Mouse (Mus musculus): Measurements from ENCODE around the gene Cfap70.

Cfap70 gene

DNA sequence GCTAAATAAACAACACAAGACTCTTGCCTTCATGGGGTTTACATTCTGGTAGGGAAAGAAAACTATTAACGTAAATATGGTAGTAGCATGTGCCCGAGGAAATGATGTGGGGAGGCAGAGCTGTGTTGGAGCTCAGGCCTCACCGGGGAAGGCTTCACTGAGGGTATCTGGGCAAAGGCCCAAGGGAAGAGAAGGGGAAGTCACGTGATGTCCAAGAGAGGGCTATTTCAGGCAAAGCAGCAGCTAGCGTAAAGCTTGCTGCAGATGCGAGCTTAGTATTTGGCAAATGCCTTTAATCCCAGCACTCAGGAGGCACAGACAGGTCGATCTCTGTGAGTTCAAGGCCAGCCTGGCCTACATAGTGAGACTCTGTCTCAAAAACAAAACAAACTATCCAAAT is 29.8 kb downstream of the Cfap70 start:
- DNase-seq = peak; percentile 19 to 31

GRCm38 (mm10) chr14:20400071-20400470 is 52.0 kb downstream of the Cfap70 start:
- DNase-seq = peak; percentile 41 to 68

DNA sequence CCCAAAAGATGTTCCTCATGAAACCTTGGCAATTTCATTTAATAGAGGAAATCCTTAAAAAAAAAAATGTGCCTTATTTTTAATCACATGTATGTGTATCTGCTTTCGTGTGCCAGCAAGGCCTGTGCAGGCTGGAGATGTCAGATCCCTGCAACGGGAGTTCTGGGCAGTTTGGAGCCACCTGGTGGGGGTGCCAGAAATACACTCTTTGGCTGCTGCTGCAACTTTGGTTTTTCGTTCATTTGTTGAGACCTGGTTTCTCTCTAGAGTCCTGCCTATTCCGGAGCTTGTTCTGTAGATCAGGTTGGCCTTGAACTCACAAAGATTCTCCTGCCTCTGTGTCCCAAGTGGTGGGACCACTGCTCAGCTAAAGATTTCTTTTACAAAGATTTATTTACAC is 53.2 kb downstream of the Cfap70 start:
- peak; percentile 13 to 71 for DNase-seq

DNA sequence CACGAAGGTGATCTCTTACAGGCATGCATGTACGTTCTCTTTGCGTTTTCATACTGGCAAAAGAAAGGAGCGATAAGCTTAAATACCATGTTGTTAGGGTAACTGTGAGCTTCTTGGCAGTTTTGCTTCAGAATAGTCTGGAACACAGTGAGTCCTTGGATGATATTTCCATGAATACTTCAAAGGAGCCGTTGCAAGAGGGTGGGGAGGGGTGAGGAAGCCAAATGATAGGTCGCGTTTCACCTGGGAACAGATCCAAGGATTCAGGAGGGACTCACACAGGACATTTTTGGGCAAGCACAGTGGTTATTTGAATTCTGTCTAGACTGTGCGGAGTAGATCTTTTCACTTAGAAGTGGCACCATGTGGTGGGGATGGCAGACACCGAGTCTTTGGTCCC is 54.8 kb downstream of the Cfap70 start:
- no peak for DNase-seq

DNA sequence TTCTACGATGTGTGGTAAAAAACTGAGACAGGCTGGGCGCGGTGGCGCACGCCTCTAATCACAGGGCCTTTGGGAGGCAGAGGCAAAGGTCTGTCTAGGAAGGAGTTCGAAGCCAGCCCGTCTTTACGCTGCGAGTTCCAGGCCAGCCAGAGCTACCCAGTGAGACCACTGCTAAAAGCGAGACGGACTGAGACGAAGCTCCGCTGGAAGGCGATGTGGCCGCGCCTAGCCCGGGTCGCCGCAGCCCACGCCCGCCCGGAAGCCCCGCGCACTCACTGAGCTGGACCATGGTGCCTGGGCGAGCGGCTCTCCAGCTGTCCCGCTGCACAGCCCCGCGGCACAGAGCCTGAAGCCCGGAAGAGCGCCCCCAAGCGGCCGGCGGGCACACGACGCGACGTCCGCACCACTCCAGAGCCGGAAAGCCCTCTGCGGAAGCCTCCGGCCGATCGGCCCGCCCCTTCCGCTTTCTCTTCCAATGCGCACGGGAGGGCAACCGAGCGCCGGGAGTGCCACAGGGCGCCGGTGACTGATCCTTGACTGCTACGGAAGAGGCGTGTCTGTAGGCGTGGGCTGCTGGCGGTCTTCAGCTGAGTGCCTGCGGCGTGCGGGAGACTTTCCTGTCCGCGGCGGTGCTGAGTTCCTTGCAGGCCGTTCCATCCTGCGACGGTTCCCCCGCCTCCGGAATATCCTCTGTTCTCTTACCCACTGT is 58.7 kb downstream of the Cfap70 start, which contains the start of gene Mrps16:
Gene Mrps16, minus strand, starts transcription at position 430 of the 709 bp plus-strand sequence.
- peak; percentile 97 for DNase-seq

GRCm38 (mm10) chr14:20392326-20392725 is 59.7 kb downstream of the Cfap70 start:
- no peak for DNase-seq

DNA sequence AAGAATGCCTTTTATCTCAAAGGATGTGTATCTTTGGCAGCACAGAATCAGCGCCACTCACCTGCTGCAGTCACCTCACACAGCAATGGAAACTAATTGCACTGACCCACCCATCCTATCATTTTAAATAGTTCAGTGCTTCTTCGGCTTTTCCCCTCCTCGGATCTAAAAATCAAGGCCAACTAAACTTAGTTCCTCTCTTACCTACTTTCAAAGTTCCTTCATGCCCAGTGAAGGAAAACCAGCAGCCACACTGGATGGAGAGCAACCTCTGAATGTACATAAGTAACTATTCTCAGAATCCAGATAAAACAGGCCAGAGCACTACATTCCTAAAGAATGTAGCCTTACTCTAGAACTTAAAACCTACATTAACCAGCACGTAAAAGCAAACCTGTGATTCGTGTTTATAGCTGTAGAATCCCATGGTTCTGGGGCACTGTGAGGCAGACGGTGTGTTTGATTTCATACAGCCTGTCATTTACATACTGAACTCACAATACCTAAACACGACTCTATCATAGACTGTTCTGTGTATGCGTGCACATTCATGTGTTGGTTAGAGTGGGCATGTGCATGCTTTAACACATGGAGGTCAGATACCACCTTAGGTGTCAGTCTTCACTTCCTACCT is 62.5 kb downstream of the Cfap70 start:
- no peak for DNase-seq

DNA sequence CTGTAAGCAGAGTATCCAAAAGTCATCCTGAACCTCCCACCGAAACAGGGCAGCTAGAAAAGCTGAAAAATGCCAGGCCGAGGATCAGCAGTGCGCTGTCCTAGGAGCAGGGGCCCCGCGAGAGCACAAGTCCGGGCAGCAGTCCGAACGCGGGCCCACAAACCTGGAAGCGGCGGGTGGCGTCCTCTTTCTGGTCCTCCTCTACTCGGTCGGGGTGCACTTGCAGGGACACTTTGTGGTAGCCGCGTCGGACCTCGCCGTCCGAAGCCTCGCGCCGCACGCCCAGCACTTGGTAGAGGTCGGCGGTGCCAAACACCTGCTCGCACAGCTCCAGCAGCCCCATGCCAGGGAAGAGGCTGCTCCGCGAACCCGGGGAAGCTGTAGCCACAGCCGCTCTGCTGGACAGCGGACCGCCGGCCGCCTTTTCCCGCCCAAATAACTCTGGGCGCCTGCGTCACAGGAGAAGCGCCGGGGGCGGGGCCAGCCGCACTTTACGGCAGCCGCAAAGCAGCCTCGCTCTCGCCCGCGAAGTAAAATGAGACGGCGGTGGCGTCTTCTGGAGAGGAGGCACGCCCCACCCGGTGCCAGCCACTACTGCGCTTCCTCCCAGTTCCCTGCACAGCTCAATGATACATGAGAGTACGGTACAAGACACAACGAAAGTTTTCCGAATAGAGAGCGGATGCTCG is 63.4 kb downstream of the Cfap70 start, which contains the start of gene Dnajc9:
Gene Dnajc9, minus strand, starts transcription at position 470 of the 689 bp plus-strand sequence.
- peak; percentile 96 to 99 for DNase-seq

- DNase-seq = no peak
Measured at GRCm38 (mm10) chr14:20379753-20380430, 72.1 kb downstream of the Cfap70 start.

GRCm38 (mm10) chr14:20379087-20379640 is 72.9 kb downstream of the Cfap70 start:
- DNase-seq = no peak

GRCm38 (mm10) chr14:20378313-20379061 is 73.5 kb downstream of the Cfap70 start:
- DNase-seq = peak; percentile 64 to 72

DNA sequence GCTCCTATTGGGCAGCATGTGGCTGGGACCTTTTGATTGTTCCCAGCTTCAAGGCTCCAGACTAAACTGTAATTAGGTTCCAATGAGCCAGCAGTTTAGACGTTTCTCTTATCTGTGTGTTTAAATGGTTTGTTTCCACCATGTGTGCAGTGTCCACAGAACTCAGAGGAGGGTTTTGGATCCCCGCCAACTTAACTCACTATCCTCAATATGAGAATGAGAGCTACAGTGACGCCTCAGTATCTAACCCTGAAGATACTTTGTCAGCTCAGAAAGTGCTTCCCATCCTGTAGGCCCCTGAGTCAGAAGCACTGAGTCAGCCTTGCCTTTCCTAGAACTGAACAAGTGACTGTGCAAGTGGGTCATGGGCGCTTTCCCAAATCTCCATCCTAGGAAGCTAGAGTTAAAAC is 74.9 kb downstream of the Cfap70 start:
- no peak for DNase-seq

DNA sequence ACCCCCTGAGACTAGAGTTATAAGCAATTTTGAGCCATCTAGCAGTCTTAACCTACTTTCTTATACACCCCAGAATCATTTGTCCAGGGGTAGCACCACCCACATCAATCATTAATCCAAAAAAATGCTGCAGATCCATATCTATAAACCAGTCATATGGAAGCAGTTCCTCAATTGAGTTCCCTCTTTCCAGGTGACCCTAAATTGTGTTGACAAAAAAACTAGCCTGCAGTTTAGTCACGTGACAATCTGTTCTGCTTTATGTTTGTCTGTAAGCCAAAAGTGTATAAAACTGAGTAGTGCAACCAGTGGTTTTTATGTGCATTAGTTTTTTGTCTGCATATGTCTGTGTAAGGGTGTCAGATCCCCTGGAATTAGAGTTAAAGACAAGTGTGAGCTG is 80.2 kb downstream of the Cfap70 start:
- DNase-seq = no peak

- DNase-seq = no peak
Measured at GRCm38 (mm10) chr14:20370798-20371197, 81.2 kb downstream of the Cfap70 start.

DNA sequence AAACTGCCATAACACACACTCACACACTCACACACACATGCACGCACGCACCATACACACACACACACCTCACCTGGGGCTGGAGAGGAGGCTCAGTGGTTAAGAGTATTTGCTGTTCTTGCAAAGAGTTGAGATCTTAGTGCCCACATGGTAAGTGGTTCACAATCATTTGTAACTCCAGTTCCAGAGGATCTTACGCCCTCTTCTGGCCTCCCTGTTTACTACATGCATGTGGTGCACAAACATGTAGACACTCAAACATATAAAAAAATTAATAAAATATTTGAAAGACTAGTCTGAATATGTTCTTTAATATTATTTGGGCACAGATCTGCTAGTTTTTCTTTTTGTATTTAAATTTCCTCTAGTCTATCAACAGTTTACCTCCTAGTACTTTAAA is 83.8 kb downstream of the Cfap70 start:
- no peak for DNase-seq

DNA sequence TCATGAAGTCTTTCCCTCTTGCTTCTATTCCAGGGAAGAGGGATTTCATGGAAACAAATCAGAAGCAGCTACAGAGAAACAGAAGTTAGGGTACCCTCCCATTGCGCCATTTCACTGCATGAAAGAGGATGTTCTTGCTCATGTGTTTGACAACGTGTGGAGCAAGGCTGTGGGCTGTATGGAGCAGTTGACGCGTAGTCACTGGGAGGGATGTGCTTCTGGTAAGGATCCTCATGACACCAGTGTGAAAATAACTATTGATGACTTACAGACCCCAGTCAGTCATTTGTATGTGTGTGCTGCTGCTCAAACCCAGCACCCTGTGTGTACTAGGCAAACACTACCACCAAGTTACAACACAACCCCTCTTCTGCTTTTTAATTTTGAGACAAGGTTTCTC is 88.8 kb downstream of the Cfap70 start:
- DNase-seq = no peak

- peak; percentile 93 to 95 for DNase-seq
Measured at GRCm38 (mm10) chr14:20347991-20348541, 104.0 kb downstream of the Cfap70 start, which contains the start of the genes Ecd and Fam149b. Ecd (minus strand) TSS chr14:20348121. Fam149b (plus strand) TSS chr14:20348162.

GRCm38 (mm10) chr14:20347441-20347990 is 104.5 kb downstream of the Cfap70 start:
- DNase-seq = peak in 1 of 2 experiments; percentile 1

DNA sequence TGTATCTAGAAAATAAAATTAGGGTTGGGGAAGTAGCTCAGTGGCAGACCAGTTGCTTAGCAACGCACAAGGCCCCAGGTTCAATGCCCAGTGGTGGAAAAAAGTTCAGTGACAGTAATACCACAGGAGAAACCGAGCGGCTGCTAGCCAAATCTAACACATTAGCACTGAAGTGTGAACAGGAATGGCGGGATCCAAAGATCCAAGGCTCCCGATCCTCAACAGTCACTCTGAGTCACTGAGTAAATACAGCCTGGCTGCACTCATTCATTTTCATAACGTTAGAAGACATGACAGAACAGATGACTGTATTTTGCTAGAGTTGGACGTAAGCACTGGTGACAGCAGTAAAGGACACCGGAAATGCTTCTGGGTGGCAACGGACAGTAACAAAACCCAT is 106.1 kb downstream of the Cfap70 start:
- DNase-seq = no peak
